Mouse (Mus musculus) embryonic facial prominence, embryonic 14.5 days (tissue): ENCODE measurements around the gene B230104I21Rik. TPM values are rescaled to one million over a fixed set of nuclear protein-coding genes. Genes with fewer than 3 reads are reported as not detected.

Source experiments
- ATAC-seq: fragments of 200-750 bp; cut with Nextera tagmentation; 2 replicates; pipeline ENCODE4 v1.8.0; 2017; ENCODE audit warnings: low read depth, moderate number of reproducible peaks, moderate TSS enrichment
- DNase-seq: peaks from one replicate; pipeline ENCODE4 v3.0.0-alpha.2; 2015; ENCODE audit warnings: low spot score
- H3K27ac ChIP-seq: fragments of 300-500 bp; sonication (generic); replicated peaks from 2 replicates; pipeline ENCODE4 v1.5.1; 2014; ENCODE audit warnings: low read depth, mild to moderate bottlenecking, low read length, moderate library complexity
- H3K27me3 ChIP-seq: fragments of 300-500 bp; sonication (generic); replicated peaks from 2 replicates; pipeline ENCODE4 v1.6.1; 2014; ENCODE audit warnings: low read length; ENCODE audit not compliant: control insufficient read depth, insufficient read depth
- H3K36me3 ChIP-seq: fragments of 300-500 bp; sonication (generic); 2 replicates; pipeline ENCODE4 v1.6.1; 2014; ENCODE audit warnings: low read length, mixed read lengths; ENCODE audit not compliant: control insufficient read depth, insufficient read depth
- H3K4me1 ChIP-seq: fragments of 300-500 bp; sonication (generic); 2 replicates; pipeline ENCODE4 v1.6.1; 2014; ENCODE audit warnings: antibody characterized with exemption, low read length; ENCODE audit not compliant: control insufficient read depth, insufficient read depth
- H3K4me2 ChIP-seq: fragments of 300-500 bp; sonication (generic); 2 replicates; pipeline ENCODE4 v1.6.1; 2014; ENCODE audit warnings: low read depth, mild to moderate bottlenecking, low read length, moderate library complexity, mixed read lengths
- H3K4me3 ChIP-seq: fragments of 300-500 bp; sonication (generic); 2 replicates; pipeline ENCODE4 v1.5.1; 2014; ENCODE audit warnings: low read depth, mild to moderate bottlenecking, low read length
- H3K9ac ChIP-seq: fragments of 300-500 bp; sonication (generic); 2 replicates; pipeline ENCODE4 v1.6.1; 2014; ENCODE audit warnings: low read depth, mild to moderate bottlenecking, low read length, moderate library complexity, mixed read lengths
- H3K9me3 ChIP-seq: fragments of 300-500 bp; sonication (generic); 2 replicates; pipeline ENCODE4 v1.6.1; 2016; ENCODE audit warnings: low read length; ENCODE audit not compliant: control insufficient read depth
- WGBS: fragments of 180-500 bp; shearing (Covaris S2); extraction: QIAGEN DNeasy Blood & Tissue Kit; methylation state at CpG from one replicate; pipeline ENCODE4 v1.1.7; 2014; 5-methylcytosine and 5-hydroxymethylcytosine counted together
- polyA plus RNA-seq: library from polyadenylated mRNA; unstranded; fragments of >200 nt; fragmentation: Nextera tagmentation; extraction: Ambion mirVana; gene quantifications from 2 replicates; pipeline ENCODE4 v1.2.1, GENCODE M21; 2014

Gene B230104I21Rik
- polyA plus RNA-seq: 0.33 TPM in 1 of 2 replicates, not detected in the other

- H3K27ac ChIP-seq: no peak within 1 kb of the TSS
- H3K9ac ChIP-seq: 0 out of 2 replicates have a peak within 1 kb of the TSS, but pooled peaks have one; percentile 4
- 76% methylated on average over 12 of the region's 12 CpGs for WGBS
- H3K36me3 ChIP-seq: 0 out of 2 replicates have a peak, but pooled peaks cover 3% of the 10 kb centered on the region
- H3K4me1 ChIP-seq: no peaks in the 10 kb centered on the region; the same call in 1 of the 2 replicates
- no peak for DNase-seq
- no peaks in the 10 kb centered on the region for H3K27me3 ChIP-seq
- peak within 1 kb of the TSS; percentile 13 for H3K4me3 ChIP-seq
- H3K9me3 ChIP-seq: no peaks in the 10 kb centered on the region
- peak within 1 kb of the TSS; percentile 45 for H3K4me2 ChIP-seq
- ATAC-seq: no peak
Measured at GRCm38 (mm10) chr4:154335761-154336160, at the start of gene B230104I21Rik. Gene B230104I21Rik (plus strand): TSS chr4:154336127.

GRCm38 (mm10) chr4:154293735-154294201 lies 42.2 kb upstream of the B230104I21Rik start:
- H3K36me3 ChIP-seq: no peaks in the 10 kb centered on the region
- peak; percentile 30; the same call in 1 of the 2 replicates for ATAC-seq
- no peaks in the 10 kb centered on the region for H3K9me3 ChIP-seq
- H3K4me1 ChIP-seq: peaks cover 12% of the 10 kb centered on the region
- no peaks in the 10 kb centered on the region for H3K27me3 ChIP-seq
- 24% methylated on average over 4 of the region's 4 CpGs for WGBS
- no peak overlapping the region for H3K27ac ChIP-seq
- no peak overlapping the region for H3K4me3 ChIP-seq
- no peak overlapping the region for H3K9ac ChIP-seq
- DNase-seq: peak; percentile 48
- H3K4me2 ChIP-seq: no peak overlapping the region

DNA sequence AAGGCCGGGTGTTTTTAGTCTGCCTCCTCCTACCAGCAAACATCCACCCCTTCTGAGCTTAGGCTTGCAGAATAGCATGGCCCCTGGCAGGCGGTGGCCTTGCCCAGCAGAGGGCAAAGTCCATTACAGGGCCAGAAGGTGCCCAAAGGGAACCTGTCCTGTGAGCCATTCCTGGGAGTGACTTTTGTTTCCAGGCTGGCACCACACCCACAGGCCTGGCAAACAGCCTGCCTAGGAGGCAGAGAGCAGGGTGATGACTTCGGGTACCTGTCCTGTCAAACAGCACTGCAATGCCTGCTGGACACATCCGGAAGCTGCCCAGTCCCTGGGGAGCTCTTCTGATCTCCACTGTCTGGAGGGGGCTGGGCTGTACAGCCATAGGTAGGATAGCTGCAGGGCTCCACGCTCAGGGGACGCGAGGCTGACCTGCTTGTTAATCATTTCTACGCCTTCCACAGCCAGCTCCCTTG lies 41.6 kb upstream of the B230104I21Rik start:
- no peak for DNase-seq
- H3K9me3 ChIP-seq: no peaks in the 10 kb centered on the region
- 33% methylated on average over 8 of the region's 8 CpGs for WGBS

GRCm38 (mm10) chr4:154297761-154298160 lies 38.2 kb upstream of the B230104I21Rik start:
- H3K36me3 ChIP-seq: no peaks in the 10 kb centered on the region
- no peak overlapping the region for H3K9ac ChIP-seq
- no peak overlapping the region for H3K4me3 ChIP-seq
- H3K27ac ChIP-seq: no peak overlapping the region
- WGBS: 34% methylated on average over 9 of the region's 9 CpGs
- no peak overlapping the region for H3K4me2 ChIP-seq
- peaks cover 16% of the 10 kb centered on the region for H3K4me1 ChIP-seq
- peaks cover 24% of the 10 kb centered on the region for H3K27me3 ChIP-seq
- ATAC-seq: no peak
- DNase-seq: no peak
- H3K9me3 ChIP-seq: no peaks in the 10 kb centered on the region

More for the DNA sequence above, 41.6 kb upstream of the B230104I21Rik start:
- no peak overlapping the region for H3K9ac ChIP-seq
- no peak for ATAC-seq
- H3K36me3 ChIP-seq: no peaks in the 10 kb centered on the region
- peaks cover 3% of the 10 kb centered on the region; the same call in 1 of the 2 replicates for H3K27me3 ChIP-seq
- H3K4me1 ChIP-seq: peaks cover 12% of the 10 kb centered on the region
- no peak overlapping the region for H3K4me3 ChIP-seq
- no peak overlapping the region for H3K27ac ChIP-seq
- H3K4me2 ChIP-seq: no peak overlapping the region

DNA sequence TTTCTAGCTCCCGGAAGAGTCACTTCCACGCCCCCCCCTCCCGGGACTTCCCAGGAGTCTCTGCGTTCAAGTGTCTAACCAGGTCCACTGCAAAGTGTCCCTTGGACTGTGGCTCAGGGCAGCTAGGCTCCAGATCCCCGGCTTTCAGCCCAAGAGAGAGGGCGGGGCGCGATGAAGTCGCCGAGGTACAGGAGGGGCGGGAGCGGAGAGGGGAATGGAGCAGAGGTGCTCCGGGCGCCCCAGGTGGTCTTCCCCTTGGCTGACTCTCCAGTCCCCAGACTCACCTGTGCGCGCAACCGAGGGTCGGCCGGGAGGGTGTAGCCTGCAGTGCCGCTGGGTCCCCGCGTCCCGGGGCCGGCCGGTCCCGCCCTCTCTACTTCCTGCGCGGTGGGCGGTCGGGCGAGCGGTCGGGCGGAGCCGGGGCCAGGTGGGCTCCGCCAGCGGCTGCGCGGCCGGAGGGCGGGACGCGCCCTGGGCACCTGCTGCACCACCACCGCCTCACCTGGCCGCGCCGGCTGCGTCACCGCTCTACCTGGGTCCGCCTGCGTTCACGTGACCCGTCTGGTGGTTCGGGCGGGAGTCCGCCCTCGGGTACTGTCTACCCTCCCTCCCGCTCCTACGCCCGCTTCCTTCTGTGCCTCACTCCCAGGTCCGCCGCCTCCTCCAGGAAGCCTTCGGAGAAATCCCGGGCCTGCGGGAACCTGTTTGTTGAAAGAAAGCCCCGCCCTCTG lies 36.2 kb upstream of the B230104I21Rik start:
- under 1% methylated on average over 36 of the region's 66 CpGs for WGBS
- Histone ChIP-seq H3K27me3 (peaks cover 24% of the 10 kb centered on the region), H3K4me3 (peak overlapping the region; percentile 51), H3K9ac (peak overlapping the region; percentile 58), H3K4me1 (0 out of 2 replicates have a peak, but pooled peaks cover 4% of the 10 kb centered on the region), H3K4me2 (peak overlapping the region; percentile 92), H3K36me3 (no peaks in the 10 kb centered on the region), H3K27ac (no peak overlapping the region), H3K9me3 (no peaks in the 10 kb centered on the region)
- DNase-seq (peak; percentile 60), ATAC-seq (peak; percentile 80)

DNA sequence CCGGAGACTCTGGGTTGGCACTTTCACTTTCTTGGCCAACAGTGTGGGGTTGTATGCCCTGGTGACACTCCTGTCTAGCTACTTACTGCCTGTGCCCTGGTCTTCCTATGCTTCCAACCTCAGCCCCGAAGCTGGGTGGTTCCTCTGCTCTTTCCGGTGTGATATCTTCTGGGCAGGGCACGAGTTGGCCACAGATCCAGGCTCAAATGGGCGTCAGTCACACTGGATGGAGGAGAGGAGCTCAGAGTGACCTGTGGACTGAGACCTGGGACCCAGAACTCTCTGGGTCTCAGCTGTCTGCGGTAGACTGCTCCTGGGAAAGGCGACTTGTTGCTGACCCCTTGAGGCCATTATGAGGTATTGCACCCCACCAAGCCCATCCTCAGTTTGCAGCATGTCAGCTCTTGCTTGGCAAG lies 34.5 kb upstream of the B230104I21Rik start, which contains the start of gene Arhgef16:
TSS of gene Arhgef16 (minus strand) at position 211 of the 416 bp plus-strand sequence.
- ATAC-seq: 0 out of 2 replicates have a peak, but pooled peaks have one; percentile 34
- no peak within 1 kb of the TSS for H3K9ac ChIP-seq

DNA sequence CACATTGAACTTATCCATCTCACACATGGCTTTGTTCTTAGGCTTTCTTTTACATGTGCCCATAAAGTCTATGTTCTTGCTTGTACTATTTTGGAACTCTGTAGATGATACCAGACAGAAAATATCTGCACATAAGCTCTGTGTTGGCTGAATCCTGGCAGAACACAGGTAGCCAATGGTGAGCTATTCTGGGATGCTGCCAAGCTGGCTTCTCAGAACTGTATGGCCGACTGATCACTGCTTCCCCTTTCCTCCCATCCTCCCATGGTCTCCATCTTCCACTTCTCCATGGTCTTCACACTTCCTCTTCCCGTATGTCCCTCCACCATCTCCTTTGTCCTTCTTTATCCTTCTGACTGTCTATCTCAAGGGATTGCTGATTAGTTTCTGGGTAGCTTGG lies 26.8 kb upstream of the B230104I21Rik start:
- 86% methylated on average over 2 of the region's 2 CpGs for WGBS
- no peak overlapping the region for H3K9ac ChIP-seq
- no peaks in the 10 kb centered on the region for H3K36me3 ChIP-seq
- ATAC-seq (no peak), DNase-seq (no peak)
- no peak overlapping the region for H3K4me2 ChIP-seq
- no peaks in the 10 kb centered on the region for H3K9me3 ChIP-seq
- H3K27me3 ChIP-seq: no peaks in the 10 kb centered on the region
- no peak overlapping the region for H3K4me3 ChIP-seq
- no peak overlapping the region for H3K27ac ChIP-seq
- no peaks in the 10 kb centered on the region for H3K4me1 ChIP-seq

More for the DNA sequence above, 34.5 kb upstream of the B230104I21Rik start, which contains the start of gene Arhgef16:
- 23% methylated on average over 7 of the region's 7 CpGs for WGBS
- H3K36me3 ChIP-seq: no peaks in the 10 kb centered on the region
- H3K4me3 ChIP-seq: no peak within 1 kb of the TSS
- H3K4me2 ChIP-seq: no peak within 1 kb of the TSS
- 0 out of 2 replicates have a peak, but pooled peaks cover 4% of the 10 kb centered on the region for H3K4me1 ChIP-seq
- no peaks in the 10 kb centered on the region for H3K9me3 ChIP-seq
- H3K27ac ChIP-seq: no peak within 1 kb of the TSS
- peak; percentile 60 for DNase-seq
- H3K27me3 ChIP-seq: peaks cover 24% of the 10 kb centered on the region

DNA sequence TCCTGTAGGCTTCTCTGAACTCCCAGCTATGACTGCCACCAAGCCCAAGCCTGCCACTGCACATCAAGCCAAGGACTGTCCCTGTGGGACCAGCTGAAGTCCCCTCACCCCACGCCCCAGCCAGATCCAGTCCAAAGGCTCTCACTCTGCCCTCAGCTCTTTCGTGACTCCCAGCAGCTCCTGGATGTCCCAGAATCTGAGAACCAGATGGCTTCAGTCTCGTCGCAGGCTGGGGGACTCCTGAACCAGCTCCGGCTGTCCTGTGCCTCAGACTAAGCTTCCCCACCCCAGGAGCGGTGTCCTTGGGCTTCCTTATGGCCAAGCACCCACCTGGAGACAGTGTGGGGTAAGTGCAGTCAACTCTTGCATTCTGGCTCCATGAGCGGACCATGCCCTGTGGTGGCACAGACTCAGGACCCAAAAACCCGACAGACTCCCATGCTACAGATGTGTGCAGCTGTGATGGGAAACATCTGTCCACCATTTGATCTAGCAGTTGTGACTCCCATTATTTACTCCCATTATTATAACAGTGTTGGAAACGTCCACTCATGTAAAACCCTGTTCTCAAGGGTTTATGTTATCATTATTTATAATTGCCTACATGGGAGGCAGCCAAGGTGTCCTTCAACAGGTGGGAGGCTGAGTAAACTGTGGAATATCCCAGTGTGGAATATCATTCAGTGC lies 25.2 kb upstream of the B230104I21Rik start:
- Histone ChIP-seq H3K4me3 (no peak overlapping the region), H3K27ac (no peak overlapping the region), H3K9me3 (no peaks in the 10 kb centered on the region), H3K4me1 (no peaks in the 10 kb centered on the region), H3K36me3 (no peaks in the 10 kb centered on the region), H3K27me3 (no peaks in the 10 kb centered on the region), H3K9ac (no peak overlapping the region), H3K4me2 (no peak overlapping the region)
- 68% methylated on average over 9 of the region's 9 CpGs for WGBS
- ATAC-seq (no peak), DNase-seq (no peak)
